Mouse (Mus musculus) hindbrain, embryonic 15.5 days (tissue): ENCODE results near the gene Sae1. TPM values are rescaled to one million over a fixed set of nuclear protein-coding genes. Genes with fewer than 3 reads are reported as not detected.
A peak's percentile ranks its signal among the peaks of the same experiment; 100 is the strongest.

Source experiments
- ATAC-seq: fragments of 200-750 bp; cut with Nextera tagmentation; 2 replicates; pipeline ENCODE4 v1.8.0; 2017; ENCODE audit warnings: low read depth, moderate number of reproducible peaks, moderate TSS enrichment; ENCODE audit not compliant: low FRiP score
- H3K27ac ChIP-seq: fragments of 300-500 bp; sonication (generic); replicated peaks from 2 replicates; pipeline ENCODE4 v1.5.1; 2015; ENCODE audit warnings: mild to moderate bottlenecking, inconsistent platforms
- H3K27me3 ChIP-seq: fragments of 300-500 bp; sonication (generic); 2 replicates; pipeline ENCODE4 v1.6.1; 2015; ENCODE audit warnings: control low read depth, inconsistent platforms
- H3K36me3 ChIP-seq: fragments of 300-500 bp; sonication (generic); 2 replicates; pipeline ENCODE4 v1.6.1; 2015; ENCODE audit warnings: control low read depth, inconsistent platforms
- H3K4me1 ChIP-seq: fragments of 300-500 bp; sonication (generic); replicated peaks from 2 replicates; pipeline ENCODE4 v1.6.1; 2015; ENCODE audit warnings: control low read depth, inconsistent platforms
- H3K4me2 ChIP-seq: fragments of 300-500 bp; sonication (generic); 2 replicates; pipeline ENCODE4 v1.6.1; 2015; ENCODE audit warnings: moderate library complexity, mild to moderate bottlenecking, inconsistent platforms
- H3K4me3 ChIP-seq: fragments of 300-500 bp; sonication (generic); 2 replicates; pipeline ENCODE4 v1.5.1; 2015; ENCODE audit warnings: mild to moderate bottlenecking, inconsistent platforms
- H3K9ac ChIP-seq: fragments of 300-500 bp; sonication (generic); 2 replicates; pipeline ENCODE4 v1.6.1; 2015; ENCODE audit warnings: inconsistent platforms
- H3K9me3 ChIP-seq: fragments of 300-500 bp; sonication (generic); 2 replicates; pipeline ENCODE4 v1.6.1; 2016; ENCODE audit warnings: control low read depth, inconsistent platforms
- WGBS: fragments of 180-500 bp; shearing (Covaris S2); methylation state at CpG from one replicate; pipeline ENCODE4 v1.1.7; 2015; 5-methylcytosine and 5-hydroxymethylcytosine counted together
- polyA plus RNA-seq: library from polyadenylated mRNA; unstranded; fragments of >200 nt; fragmentation: Nextera tagmentation; extraction: Ambion mirVana; gene quantifications from 2 replicates; pipeline ENCODE4 v1.2.1, GENCODE M21; 2015

Sae1 gene
- polyA plus RNA-seq, 1 experiment from 2014 or later, result 261 TPM

- H3K27me3 ChIP-seq, result no peaks in the 10 kb centered on the region
- 85% methylated on average over 3 of the region's 3 CpGs for WGBS
- ATAC-seq, result no peak
- H3K4me1 ChIP-seq, result no peaks in the 10 kb centered on the region
- no peak overlapping the region for H3K4me3 ChIP-seq
- no peaks in the 10 kb centered on the region for H3K9me3 ChIP-seq
- H3K4me2 ChIP-seq, result no peak overlapping the region
- no peak overlapping the region for H3K27ac ChIP-seq
- H3K9ac ChIP-seq, result no peak overlapping the region
- peaks cover 37% of the 10 kb centered on the region for H3K36me3 ChIP-seq
Measured at GRCm38 (mm10) chr7:16329146-16329545, 58.5 kb downstream of the Sae1 start.

- Histone ChIP-seq H3K9ac (no peak overlapping the region), H3K4me1 (no peaks in the 10 kb centered on the region), H3K27ac (no peak overlapping the region), H3K9me3 (no peaks in the 10 kb centered on the region), H3K36me3 (peaks cover 23% of the 10 kb centered on the region), H3K4me3 (no peak overlapping the region), H3K4me2 (no peak overlapping the region), H3K27me3 (no peaks in the 10 kb centered on the region)
- peak; percentile 35; the same call in 1 of the 2 replicates for ATAC-seq
- WGBS, result 96% methylated on average over 2 of the region's 2 CpGs
Measured at GRCm38 (mm10) chr7:16326607-16326971, 61.0 kb downstream of the Sae1 start.

- no peaks in the 10 kb centered on the region for H3K27me3 ChIP-seq
- no peak overlapping the region for H3K4me2 ChIP-seq
- H3K4me1 ChIP-seq, result no peaks in the 10 kb centered on the region
- H3K27ac ChIP-seq, result no peak overlapping the region
- no peak overlapping the region for H3K4me3 ChIP-seq
- H3K9ac ChIP-seq, result no peak overlapping the region
- 33% methylated on average over 8 of the region's 8 CpGs for WGBS
- no peaks in the 10 kb centered on the region for H3K9me3 ChIP-seq
- peaks cover 20% of the 10 kb centered on the region for H3K36me3 ChIP-seq
- ATAC-seq, result peak; percentile 57; the same call in 1 of the 2 replicates
Measured at GRCm38 (mm10) chr7:16325920-16326606, 61.5 kb downstream of the Sae1 start.

DNA sequence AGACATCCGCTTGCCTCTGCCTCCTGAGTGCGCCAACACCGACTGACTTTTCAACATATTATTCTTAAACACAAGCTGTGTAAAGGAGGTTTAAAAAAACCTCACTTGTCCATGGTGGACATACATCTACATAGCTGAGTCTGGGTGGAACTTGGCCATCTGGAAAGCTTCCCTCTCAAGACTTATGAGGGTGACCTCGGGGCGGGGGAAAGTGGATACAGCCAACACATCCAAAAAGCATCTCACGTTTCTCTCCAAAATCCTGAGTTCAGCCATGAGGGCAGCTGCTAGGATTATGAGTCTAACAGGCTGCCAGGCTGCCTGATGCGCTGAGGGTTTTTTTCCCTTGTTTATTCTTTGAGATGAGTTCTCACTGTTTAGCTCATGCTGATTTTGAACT is 62.9 kb downstream of the Sae1 start:
- no peak overlapping the region for H3K4me3 ChIP-seq
- H3K4me1 ChIP-seq, result no peaks in the 10 kb centered on the region
- no peak for ATAC-seq
- no peaks in the 10 kb centered on the region for H3K9me3 ChIP-seq
- peaks cover 10% of the 10 kb centered on the region for H3K36me3 ChIP-seq
- no peak overlapping the region for H3K27ac ChIP-seq
- no peaks in the 10 kb centered on the region for H3K27me3 ChIP-seq
- WGBS, result 90% methylated on average over 7 of the region's 7 CpGs
- H3K4me2 ChIP-seq, result no peak overlapping the region
- no peak overlapping the region for H3K9ac ChIP-seq

GRCm38 (mm10) chr7:16320479-16320878 is 67.1 kb downstream of the Sae1 start:
- Histone ChIP-seq H3K27me3 (no peaks in the 10 kb centered on the region), H3K9me3 (no peaks in the 10 kb centered on the region), H3K9ac (no peak overlapping the region), H3K36me3 (no peaks in the 10 kb centered on the region), H3K4me2 (no peak overlapping the region), H3K27ac (no peak overlapping the region), H3K4me3 (no peak overlapping the region), H3K4me1 (no peaks in the 10 kb centered on the region)
- no peak for ATAC-seq
- WGBS, result 90% methylated on average over 6 of the region's 6 CpGs

DNA sequence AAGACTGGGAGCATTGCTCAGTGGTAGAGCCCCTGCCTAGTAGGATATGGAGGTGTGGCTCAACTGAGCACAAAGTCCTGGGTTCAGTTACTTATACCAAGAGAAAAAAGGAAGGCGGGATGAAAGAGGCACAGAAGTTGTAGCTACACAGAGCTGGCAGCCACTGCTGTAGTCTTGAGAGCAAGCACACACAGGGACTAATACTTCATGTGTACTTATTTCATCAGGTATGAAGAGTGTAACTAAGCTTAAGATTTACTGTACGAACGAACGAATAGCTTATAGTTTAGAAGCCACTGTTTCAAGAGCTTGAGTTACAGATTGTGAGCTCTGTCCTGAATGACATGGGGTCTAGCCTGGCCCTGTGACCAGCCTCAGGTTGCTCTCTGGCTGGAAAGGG is 68.4 kb downstream of the Sae1 start:
- Histone ChIP-seq H3K27me3 (no peaks in the 10 kb centered on the region), H3K36me3 (no peaks in the 10 kb centered on the region), H3K4me2 (no peak overlapping the region), H3K4me1 (peaks cover 6% of the 10 kb centered on the region), H3K27ac (no peak overlapping the region), H3K4me3 (no peak overlapping the region), H3K9me3 (no peaks in the 10 kb centered on the region), H3K9ac (no peak overlapping the region)
- no peak for ATAC-seq
- WGBS, result 95% methylated on average over 4 of the region's 4 CpGs

DNA sequence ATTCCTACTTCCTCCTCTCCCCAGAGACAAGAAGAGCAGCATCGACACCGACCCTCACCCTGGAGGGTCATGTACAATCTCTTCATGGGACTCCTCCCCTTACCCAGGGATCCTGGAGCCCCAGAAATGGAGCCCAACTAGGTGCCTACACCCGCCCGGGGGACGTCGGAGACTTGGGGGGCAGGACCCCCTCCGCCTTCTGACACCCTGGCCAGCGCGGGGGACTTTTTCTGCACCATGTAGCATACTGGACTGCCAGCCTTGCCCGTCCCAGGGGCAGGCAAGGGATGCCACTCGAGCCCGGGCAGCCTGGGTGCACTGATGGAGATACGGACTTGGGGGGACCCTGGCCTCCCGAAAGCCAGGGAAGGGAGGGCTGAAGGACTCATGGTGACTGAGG is 70.5 kb downstream of the Sae1 start:
- WGBS, result 78% methylated on average over 13 of the region's 14 CpGs
- peaks cover 25% of the 10 kb centered on the region for H3K4me1 ChIP-seq
- no peaks in the 10 kb centered on the region for H3K9me3 ChIP-seq
- no peak overlapping the region for H3K4me3 ChIP-seq
- no peak overlapping the region for H3K27ac ChIP-seq
- ATAC-seq, result no peak
- no peaks in the 10 kb centered on the region for H3K36me3 ChIP-seq
- no peaks in the 10 kb centered on the region for H3K27me3 ChIP-seq
- no peak overlapping the region for H3K4me2 ChIP-seq
- H3K9ac ChIP-seq, result no peak overlapping the region

- peaks cover 43% of the 10 kb centered on the region for H3K4me1 ChIP-seq
- WGBS, result 71% methylated on average over 4 of the region's 4 CpGs
- H3K9ac ChIP-seq, result no peak overlapping the region
- no peak overlapping the region for H3K4me2 ChIP-seq
- no peaks in the 10 kb centered on the region for H3K9me3 ChIP-seq
- no peak overlapping the region for H3K4me3 ChIP-seq
- no peak for ATAC-seq
- H3K27ac ChIP-seq, result no peak overlapping the region
- no peaks in the 10 kb centered on the region for H3K27me3 ChIP-seq
- H3K36me3 ChIP-seq, result no peaks in the 10 kb centered on the region
Measured at GRCm38 (mm10) chr7:16315222-16315759, 72.3 kb downstream of the Sae1 start.

GRCm38 (mm10) chr7:16314221-16314775 is 73.3 kb downstream of the Sae1 start:
- Histone ChIP-seq H3K4me1 (peaks cover 50% of the 10 kb centered on the region), H3K9ac (peak overlapping the region; percentile 89), H3K9me3 (no peaks in the 10 kb centered on the region), H3K4me3 (peak overlapping the region; percentile 60), H3K27me3 (no peaks in the 10 kb centered on the region), H3K4me2 (peak overlapping the region; percentile 99), H3K36me3 (no peaks in the 10 kb centered on the region), H3K27ac (peak overlapping the region; percentile 92)
- WGBS, result 14% methylated on average over 13 of the region's 13 CpGs
- peak; percentile 39; the same call in 1 of the 2 replicates for ATAC-seq

DNA sequence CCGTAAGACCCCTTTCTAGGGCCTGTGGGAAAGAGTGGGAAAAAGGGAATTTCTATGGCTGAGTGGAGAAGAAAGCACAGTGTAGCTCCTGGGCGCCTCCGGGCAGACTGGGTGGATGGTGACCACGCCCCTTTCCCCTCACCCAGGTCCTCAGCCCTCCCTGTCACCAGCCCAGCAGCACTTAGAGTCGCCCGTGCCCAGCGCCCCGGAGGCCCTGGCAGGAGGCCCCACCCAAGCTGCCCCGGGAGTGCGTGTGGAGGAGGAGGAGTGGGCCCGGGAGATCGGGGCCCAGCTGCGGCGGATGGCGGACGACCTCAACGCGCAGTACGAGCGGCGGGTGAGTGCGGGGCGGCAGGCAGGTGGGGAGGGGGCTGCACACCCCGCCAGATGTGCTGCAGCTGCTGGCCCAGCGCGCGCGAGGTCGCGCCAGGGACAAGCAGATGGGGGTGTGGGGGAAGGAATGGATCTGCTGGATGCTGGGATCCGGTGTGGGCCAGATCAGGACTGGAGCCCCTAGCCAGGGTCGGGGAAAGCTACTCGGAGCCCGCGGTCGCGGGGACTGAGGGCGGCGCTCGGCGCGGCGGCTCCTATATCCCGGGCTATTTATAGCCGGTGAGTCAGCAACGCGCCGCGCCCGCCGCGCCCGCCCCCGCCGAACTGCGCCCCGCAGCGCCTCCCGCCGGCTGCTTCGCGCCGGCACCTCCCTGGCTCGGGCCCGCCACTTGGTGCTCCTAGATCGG is 74.0 kb downstream of the Sae1 start:
- ATAC-seq, result peak; percentile 71
- Histone ChIP-seq H3K4me1 (peaks cover 56% of the 10 kb centered on the region), H3K4me3 (peak overlapping the region; percentile 60), H3K4me2 (peak overlapping the region; percentile 99), H3K9me3 (no peaks in the 10 kb centered on the region), H3K36me3 (no peaks in the 10 kb centered on the region), H3K9ac (peak overlapping the region; percentile 89), H3K27ac (peak overlapping the region; percentile 92), H3K27me3 (no peaks in the 10 kb centered on the region)
- WGBS, result 1% methylated on average over 58 of the region's 66 CpGs

GRCm38 (mm10) chr7:16312672-16313311 is 74.8 kb downstream of the Sae1 start:
- WGBS, result under 1% methylated on average over 12 of the region's 12 CpGs
- H3K27ac ChIP-seq, result peak overlapping the region; percentile 92
- peak overlapping the region; percentile 73 for H3K9ac ChIP-seq
- peaks cover 58% of the 10 kb centered on the region for H3K4me1 ChIP-seq
- no peaks in the 10 kb centered on the region for H3K27me3 ChIP-seq
- ATAC-seq, result no peak
- H3K9me3 ChIP-seq, result no peaks in the 10 kb centered on the region
- H3K4me3 ChIP-seq, result peak overlapping the region; percentile 60
- peak overlapping the region; percentile 99 for H3K4me2 ChIP-seq
- no peaks in the 10 kb centered on the region for H3K36me3 ChIP-seq
